Mouse (Mus musculus) spleen, embryonic (tissue): ENCODE data around the gene Hpn.

ENCODE experiments used
- CTCF ChIA-PET: fragments of 350-600 bp; sonication (Branson Sonifier 250); formaldehyde crosslinking; loops from one replicate; lab custom pipeline; 2022; lab: Charles Lee

The Hpn gene

GRCm38 (mm10) chr7:31140941-31141340, 25.9 kb upstream of the Hpn start:
- CTCF ChIA-PET, result no interaction called here

DNA sequence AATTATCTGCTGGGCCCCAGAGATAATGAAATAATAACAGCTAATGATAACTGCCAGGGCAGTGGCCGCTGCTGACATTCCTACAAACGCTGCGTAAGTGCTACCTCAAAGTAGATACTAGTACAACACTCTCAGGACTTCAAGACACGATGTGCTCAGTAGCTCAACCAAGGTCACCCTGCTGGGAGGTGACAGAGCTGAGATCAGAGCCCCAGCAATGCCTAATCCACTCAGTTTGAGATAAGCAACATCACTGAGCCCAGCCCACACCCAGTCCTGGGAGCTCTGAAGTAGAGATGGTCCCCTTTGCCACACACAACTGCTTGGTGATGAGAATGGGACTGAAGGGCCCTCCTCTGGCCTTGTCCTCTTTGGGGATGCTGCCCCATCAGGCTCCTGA, 25.2 kb upstream of the Hpn start:
- CTCF ChIA-PET, result interaction anchor here (0.9 to 2.0 kb wide), 2 partner anchors 16 to 32 kb away, joined by 5 to 9 read pairs; no protein-coding TSS in a partner anchor

DNA sequence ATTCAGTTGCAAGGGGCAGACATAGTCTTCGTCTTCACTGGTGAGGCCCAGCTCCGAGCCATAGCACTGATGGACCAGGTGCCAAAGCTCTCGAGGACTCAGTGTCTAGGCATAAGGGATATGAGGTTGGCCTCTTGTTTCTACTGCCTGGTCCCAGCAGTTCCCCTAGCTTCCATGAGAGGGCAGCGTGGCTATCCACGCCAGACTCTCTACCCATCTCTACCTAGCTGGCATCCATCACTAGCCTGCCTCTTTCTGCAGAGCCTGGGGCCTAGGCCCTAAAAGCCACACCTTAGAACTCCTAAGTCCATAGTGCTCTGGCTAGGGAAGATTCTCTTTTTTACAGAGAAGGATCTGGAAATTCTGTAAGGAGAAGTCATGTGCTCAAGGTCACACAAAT, 24.7 kb upstream of the Hpn start:
- CTCF ChIA-PET, result interaction anchor here (0.9 to 2.0 kb wide), 3 partner anchors 17 to 32 kb away, joined by 3 to 9 read pairs (median 5); no protein-coding TSS in a partner anchor

DNA sequence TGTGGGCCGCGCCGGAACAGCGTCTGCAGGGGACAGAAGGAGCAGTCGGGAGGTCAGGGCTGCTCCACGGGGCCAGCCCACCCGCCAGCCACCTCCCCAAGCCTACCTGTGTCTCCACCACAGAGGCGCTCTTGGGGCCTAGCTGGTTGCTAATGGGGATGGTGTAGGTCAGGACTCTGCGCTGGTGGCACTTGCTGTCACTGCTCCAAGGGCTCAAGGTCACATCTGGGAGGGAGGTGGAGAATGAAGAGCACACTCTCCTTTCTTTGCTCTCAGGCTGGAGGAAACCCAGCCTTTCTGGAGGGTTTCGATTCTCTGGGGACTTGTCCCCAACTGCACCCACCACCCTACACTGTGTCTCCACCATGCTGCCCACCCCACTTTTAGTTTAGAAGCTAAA, 20.6 kb upstream of the Hpn start:
- CTCF ChIA-PET, result interaction anchor here (0.6 to 0.8 kb wide), 2 partner anchors 21 to 788 kb away, joined by 3 read pairs; no protein-coding TSS in a partner anchor

DNA sequence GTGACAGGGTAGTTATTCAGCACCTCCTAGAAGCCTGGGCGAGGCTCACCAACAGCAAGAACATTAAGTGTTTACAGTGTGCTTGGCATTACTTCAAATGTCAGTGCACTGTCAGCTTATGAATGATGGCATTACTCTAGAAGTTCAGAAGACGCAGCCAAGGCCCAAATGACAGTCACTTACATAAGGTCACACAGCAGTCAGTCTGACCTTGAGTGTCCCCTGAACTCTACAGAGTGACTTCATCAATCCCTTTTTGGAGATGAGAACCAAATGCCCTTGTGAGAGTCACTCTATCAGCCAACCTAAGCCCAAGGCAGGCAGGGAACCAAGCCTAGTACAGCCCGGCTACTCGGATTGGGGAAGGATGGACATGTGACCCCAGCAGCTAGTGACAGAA, 16.8 kb upstream of the Hpn start:
- CTCF ChIA-PET, result no interaction called here

GRCm38 (mm10) chr7:31130841-31131240, 15.8 kb upstream of the Hpn start:
- CTCF ChIA-PET, result interaction anchor here (0.6 to 0.8 kb wide), 2 partner anchors 44 to 87 kb away, joined by 3 read pairs; no protein-coding TSS in a partner anchor

DNA sequence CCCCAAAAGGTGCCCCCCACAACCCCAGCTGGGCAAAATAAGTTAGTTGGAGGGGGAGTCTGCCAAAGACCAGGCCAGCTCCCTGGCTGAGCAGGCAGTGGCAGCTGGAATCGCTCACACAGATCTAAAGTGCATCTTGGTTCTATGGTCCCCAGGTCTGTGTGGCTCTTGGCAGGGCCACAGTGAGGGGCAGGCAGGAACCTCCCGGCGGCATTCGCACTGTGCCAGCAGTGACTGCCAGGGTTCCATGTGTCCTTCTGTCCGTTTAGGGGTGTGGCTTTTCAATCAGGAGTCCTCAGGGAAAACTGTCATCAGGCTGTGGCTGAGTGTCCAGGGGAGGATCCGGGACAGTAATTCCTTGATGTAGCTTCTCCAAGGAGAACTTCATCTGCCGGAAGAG, 15.1 kb upstream of the Hpn start:
- CTCF ChIA-PET, result interaction anchor here (0.8 kb wide), 1 partner anchor 44 kb away, joined by 3 read pairs; no protein-coding TSS in a partner anchor

DNA sequence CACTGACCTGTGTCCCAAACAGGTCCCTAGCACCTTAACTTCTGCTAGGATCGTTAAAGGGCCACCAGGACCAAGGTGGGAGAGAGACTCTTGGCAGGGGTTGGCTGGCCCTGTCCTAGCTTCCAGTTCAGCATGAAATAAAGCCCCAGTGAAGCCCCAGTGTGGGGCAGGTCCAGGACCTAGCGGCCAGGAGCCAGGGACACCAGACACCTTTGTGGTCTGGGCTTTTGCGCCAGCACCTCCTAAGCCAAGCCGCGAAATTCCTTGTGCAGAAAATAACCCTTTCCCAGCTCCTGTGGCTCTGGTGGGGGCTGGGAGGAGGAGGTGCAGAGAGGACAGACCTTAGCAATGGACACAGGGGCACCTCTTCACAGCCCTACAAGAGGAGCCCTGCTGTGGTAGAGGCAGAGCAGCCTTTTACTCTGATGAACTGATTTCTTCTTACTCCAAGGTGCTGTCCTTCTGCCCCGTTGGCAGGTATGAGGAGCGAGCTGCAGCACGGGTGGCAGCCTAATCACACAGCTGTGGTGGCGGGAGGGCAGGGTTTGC, 13.1 kb upstream of the Hpn start:
- CTCF ChIA-PET, result no interaction called here

DNA sequence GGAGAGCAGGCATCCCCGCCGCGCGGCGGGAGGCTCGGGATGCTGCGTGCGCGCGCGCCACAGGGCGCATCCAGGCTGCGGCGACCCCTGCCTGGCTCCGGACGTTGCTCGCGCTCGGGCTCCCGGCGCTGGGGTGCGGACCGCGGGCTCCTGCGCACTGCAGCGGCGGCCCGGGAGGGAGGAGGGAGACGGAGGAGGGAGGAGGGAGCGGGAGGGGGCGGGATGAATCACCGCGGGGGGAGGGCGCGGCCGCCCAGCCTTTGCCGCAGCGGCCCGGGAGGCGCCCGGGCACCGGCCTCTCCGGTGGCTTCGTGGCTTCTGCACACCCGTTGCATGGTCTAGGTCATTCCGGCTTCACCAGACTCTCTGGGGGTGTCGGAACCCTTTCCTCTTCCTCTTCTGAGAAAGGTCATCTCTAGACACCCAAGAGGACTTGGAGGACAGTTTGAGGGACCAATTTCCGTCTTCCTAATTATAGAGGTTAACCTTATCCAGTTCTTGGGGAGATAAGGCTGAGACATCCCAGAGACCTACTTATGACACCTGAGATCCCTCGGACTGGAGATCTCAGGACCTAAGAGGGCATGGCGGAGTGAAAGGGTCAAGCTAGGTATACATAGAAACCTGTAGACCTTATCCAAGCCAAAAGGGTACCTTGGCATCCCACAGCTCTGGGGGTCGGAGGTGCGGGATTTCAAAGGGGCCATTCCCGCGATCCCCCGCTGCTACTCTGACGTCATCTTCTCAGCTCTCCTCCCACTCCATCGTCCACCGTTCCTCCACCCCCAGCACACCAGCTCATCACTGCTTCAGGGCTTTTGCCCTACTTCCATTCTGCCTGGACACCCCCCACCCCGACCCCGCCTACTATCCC, 12.0 kb upstream of the Hpn start, which contains the start of gene Scn1b:
Scn1b (minus strand) TSS at position 153 of the 874 bp plus-strand sequence.
- CTCF ChIA-PET, result no interaction called here

- CTCF ChIA-PET, result no interaction called here
Observed at GRCm38 (mm10) chr7:31126211-31126751, 11.2 kb upstream of the Hpn start.

- CTCF ChIA-PET, result no interaction called here
Observed at GRCm38 (mm10) chr7:31125116-31125515, 10.0 kb upstream of the Hpn start.

DNA sequence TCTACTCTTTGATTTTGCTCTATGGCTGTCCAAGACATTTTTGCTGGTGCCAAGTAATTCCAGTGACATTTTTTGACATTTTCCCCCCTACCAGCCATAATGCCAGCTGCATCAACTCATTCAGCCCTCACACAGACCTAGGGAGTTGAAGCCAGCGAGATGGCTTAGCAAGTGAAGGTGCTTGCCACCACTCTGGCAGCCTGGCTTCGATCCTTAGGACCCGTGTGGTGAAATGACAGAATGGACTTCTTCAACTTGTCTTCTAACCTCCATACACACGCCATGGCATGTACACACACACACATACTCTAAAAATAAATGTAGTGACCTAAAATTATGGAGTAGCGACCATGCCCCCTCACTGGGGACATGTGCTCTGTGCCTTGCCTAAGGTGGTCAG, 9.3 kb upstream of the Hpn start:
- CTCF ChIA-PET, result no interaction called here

- CTCF ChIA-PET, result no interaction called here
Observed at GRCm38 (mm10) chr7:31123697-31124096, 8.6 kb upstream of the Hpn start.

DNA sequence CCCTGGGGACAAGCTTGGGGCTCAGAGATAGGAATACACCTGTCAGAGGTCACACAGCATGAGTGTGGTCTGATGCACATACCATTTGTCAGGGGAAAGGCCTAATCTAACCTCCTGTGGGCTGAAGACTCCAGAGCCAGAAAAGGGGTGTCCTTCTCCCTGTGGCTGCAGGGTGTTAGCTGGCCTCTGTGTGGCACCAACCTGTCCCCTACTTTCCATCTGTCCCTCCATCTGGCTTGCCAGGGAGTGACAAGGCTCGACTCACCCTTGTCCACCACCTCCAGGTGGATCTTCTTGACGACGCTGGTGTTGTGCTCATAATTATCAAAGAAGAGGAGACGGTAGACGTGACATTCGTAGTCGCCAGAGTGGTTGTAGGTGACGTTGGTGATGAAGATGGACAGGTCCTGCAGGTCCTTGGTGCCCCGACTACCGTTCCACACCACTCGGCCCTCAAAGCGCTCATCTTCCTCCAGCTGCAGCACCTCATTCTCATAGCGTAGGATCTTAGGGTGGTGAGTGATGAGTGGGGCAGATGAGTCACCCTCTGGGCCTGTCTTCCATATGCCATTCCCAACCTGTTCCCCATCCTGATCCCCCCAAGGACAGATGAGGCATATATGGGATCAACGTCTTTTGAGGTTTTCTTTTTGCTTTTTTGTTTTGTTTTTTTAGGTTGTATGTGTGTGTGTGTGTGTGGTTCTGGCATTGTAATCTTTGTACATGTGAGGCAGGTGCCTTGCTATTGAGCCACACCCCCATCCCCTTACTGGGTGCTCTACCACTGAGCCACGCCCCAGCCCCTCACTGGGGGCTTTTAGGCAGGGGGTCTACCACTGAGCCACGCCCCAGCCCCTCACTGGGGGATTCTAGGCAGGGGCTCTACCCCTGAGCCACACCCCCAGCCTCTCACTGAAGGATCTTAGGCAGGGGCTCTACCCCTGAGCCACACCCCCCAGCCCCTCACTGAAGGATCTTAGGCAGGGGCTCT, 7.8 kb upstream of the Hpn start:
- CTCF ChIA-PET, result interaction anchor here (0.6 kb wide), 1 partner anchor 16 kb away, joined by 5 read pairs; no protein-coding TSS in a partner anchor

- CTCF ChIA-PET, result no interaction called here
Observed at GRCm38 (mm10) chr7:31119556-31119955, 4.5 kb upstream of the Hpn start.

DNA sequence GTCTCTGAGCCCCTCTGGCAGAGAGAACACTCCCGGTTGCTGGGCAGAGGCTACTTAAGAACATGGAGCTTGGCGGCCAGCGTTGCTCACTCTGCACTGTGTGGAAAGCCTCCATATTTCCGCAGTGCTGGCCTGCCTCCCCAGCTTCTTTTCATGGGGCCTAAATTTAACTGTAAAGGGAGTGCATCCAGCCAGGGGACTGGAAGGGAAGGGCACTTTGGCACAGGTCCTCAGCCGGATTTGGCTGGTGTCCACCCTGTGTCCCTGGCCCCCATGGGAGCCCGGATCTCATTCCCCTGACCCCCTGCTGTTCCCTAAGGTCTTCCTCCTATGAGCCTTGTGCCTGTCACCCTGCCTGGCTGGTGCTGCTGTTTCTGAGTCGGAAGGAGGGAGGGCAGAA, 3.4 kb upstream of the Hpn start:
- CTCF ChIA-PET, result no interaction called here

GRCm38 (mm10) chr7:31117465-31117864, 2.4 kb upstream of the Hpn start:
- CTCF ChIA-PET, result no interaction called here

- CTCF ChIA-PET, result no interaction called here
Observed at GRCm38 (mm10) chr7:31116721-31117145, 1.6 kb upstream of the Hpn start.

DNA sequence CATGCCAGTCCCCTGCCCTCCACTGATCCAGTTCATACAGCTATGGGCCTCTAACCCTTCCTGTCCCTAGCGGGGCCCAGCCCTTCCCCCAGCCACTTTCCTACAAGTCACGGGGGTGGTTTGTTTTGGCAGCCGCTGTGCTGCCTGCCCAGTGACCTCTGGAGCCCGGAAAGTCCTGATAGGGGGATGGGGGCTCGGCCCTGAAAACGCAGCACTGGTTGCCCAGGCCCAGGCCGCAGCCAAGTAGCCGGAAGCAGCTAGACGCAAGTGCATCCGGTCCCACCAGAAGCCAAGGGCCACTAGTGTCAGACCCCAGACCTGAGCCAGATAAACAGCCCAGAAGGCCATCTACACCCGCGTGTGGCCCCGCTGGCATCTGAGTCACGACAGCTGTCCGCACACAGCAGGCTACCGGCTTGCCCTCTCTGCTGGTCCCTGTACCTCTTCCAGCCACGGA, 525 bp upstream of the Hpn start:
- CTCF ChIA-PET, result no interaction called here

GRCm38 (mm10) chr7:31114646-31115045, 444 bp downstream of the Hpn start:
- CTCF ChIA-PET, result no interaction called here

GRCm38 (mm10) chr7:31113800-31114199, 1.3 kb downstream of the Hpn start:
- CTCF ChIA-PET, result no interaction called here
